Mouse (Mus musculus): Measurements from ENCODE around the gene Rnf148. TPM values are rescaled to one million over a fixed set of nuclear protein-coding genes. Genes with fewer than 3 reads are reported as not detected.

The Rnf148 gene
- polyA plus RNA-seq (2011; ENCODE audit: insufficient read depth, insufficient read length, low read depth, missing spikeins), result not detected in 2 replicates

GRCm38 (mm10) chr6:23655036-23655435 is at the start of gene Rnf148:
Gene Rnf148 (minus strand): TSS chr6:23655136.
- H3K36me3 ChIP-seq (ENCODE audit: control insufficient read depth, insufficient read depth, low read length, poor library complexity, severe bottlenecking), result no peaks in the 10 kb centered on the region
- no peak within 1 kb of the TSS for H3K27ac ChIP-seq (ENCODE audit: insufficient read depth, low read length)
- no peaks in the 10 kb centered on the region for H3K4me1 ChIP-seq (ENCODE audit: control insufficient read depth, insufficient read depth, low read length)
- H3K4me3 ChIP-seq (ENCODE audit: low read depth, low read length), result no peak within 1 kb of the TSS
- no peaks in the 10 kb centered on the region for H3K27me3 ChIP-seq (ENCODE audit: control insufficient read depth, insufficient read depth, low read length, poor library complexity, severe bottlenecking)
- no peak within 1 kb of the TSS for H3K9ac ChIP-seq (ENCODE audit: low read depth, poor library complexity, severe bottlenecking)
- H3K9me3 ChIP-seq (replicated peaks; ENCODE audit: control insufficient read depth, insufficient read depth, low read length, poor library complexity, severe bottlenecking), result no peaks in the 10 kb centered on the region
- TF ChIP-seq EP300 (IDR thresholded peaks at IDR 0.05; ENCODE audit: insufficient read depth, low read depth, low read length), result no peak
- TF ChIP-seq CTCF (IDR thresholded peaks at IDR 0.05; ENCODE audit: low read depth, low read length), result no peak
- TF ChIP-seq POLR2A (IDR thresholded peaks at IDR 0.05; ENCODE audit: insufficient read depth, low read length), result no peak

- TF ChIP-seq CTCF (IDR thresholded peaks at IDR 0.05; ENCODE audit: low read depth, low read length) (no peak), EP300 (IDR thresholded peaks at IDR 0.05; ENCODE audit: insufficient read depth, low read depth, low read length) (no peak)
- no peaks in the 10 kb centered on the region for H3K36me3 ChIP-seq (ENCODE audit: control insufficient read depth, insufficient read depth, low read length, poor library complexity, severe bottlenecking)
- H3K9me3 ChIP-seq (replicated peaks; ENCODE audit: control insufficient read depth, insufficient read depth, low read length, poor library complexity, severe bottlenecking), result no peaks in the 10 kb centered on the region
- H3K27ac ChIP-seq (ENCODE audit: insufficient read depth, low read length), result no peak overlapping the region
- H3K4me3 ChIP-seq (ENCODE audit: low read depth, low read length), result no peak overlapping the region
- H3K9ac ChIP-seq (ENCODE audit: low read depth, poor library complexity, severe bottlenecking), result no peak overlapping the region
- no peaks in the 10 kb centered on the region for H3K4me1 ChIP-seq (ENCODE audit: control insufficient read depth, insufficient read depth, low read length)
- no peaks in the 10 kb centered on the region for H3K27me3 ChIP-seq (ENCODE audit: control insufficient read depth, insufficient read depth, low read length, poor library complexity, severe bottlenecking)
Measured at GRCm38 (mm10) chr6:23700879-23701278, 45.9 kb upstream of the Rnf148 start.

DNA sequence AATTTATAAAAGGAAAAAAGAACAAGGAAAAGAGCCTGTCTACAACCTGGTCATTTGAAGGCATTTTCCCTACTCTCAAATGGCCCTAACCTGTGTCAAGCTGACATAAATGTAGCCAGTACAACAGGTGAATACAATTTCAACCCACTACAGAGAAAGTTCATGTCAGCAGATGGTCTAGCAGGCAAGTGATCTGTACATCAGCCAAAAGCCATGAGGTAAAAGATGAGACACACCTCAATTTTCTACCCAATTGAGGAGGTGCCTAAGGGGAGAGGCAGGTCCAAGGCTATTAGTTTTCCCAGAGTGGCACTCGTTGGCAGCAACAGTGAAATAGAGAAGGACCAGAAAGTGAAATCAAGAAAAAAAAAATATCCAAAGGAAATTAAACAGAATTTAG is 23.2 kb upstream of the Rnf148 start:
- TF ChIP-seq EP300 (IDR thresholded peaks at IDR 0.05; ENCODE audit: insufficient read depth, low read depth, low read length) (no peak), POLR2A (IDR thresholded peaks at IDR 0.05; ENCODE audit: insufficient read depth, low read length) (no peak)
- Histone ChIP-seq H3K9me3 (replicated peaks; ENCODE audit: control insufficient read depth, insufficient read depth, low read length, poor library complexity, severe bottlenecking) (no peaks in the 10 kb centered on the region), H3K4me3 (ENCODE audit: low read depth, low read length) (no peak overlapping the region), H3K27me3 (ENCODE audit: control insufficient read depth, insufficient read depth, low read length, poor library complexity, severe bottlenecking) (no peaks in the 10 kb centered on the region), H3K9ac (ENCODE audit: low read depth, poor library complexity, severe bottlenecking) (no peak overlapping the region), H3K27ac (ENCODE audit: insufficient read depth, low read length) (no peak overlapping the region), H3K4me1 (ENCODE audit: control insufficient read depth, insufficient read depth, low read length) (no peaks in the 10 kb centered on the region), H3K36me3 (ENCODE audit: control insufficient read depth, insufficient read depth, low read length, poor library complexity, severe bottlenecking) (no peaks in the 10 kb centered on the region)

GRCm38 (mm10) chr6:23650205-23650604 is 4.7 kb downstream of the Rnf148 start, which contains the start of gene Rnf133:
Gene Rnf133 (minus strand): TSS chr6:23650305.
- H3K9ac ChIP-seq (ENCODE audit: low read depth, poor library complexity, severe bottlenecking), result no peak within 1 kb of the TSS
- no peak for TF ChIP-seq POLR2A (IDR thresholded peaks at IDR 0.05; ENCODE audit: insufficient read depth, low read length)
- TF ChIP-seq CTCF (IDR thresholded peaks at IDR 0.05; ENCODE audit: low read depth, low read length), result no peak
- no peaks in the 10 kb centered on the region for H3K9me3 ChIP-seq (replicated peaks; ENCODE audit: control insufficient read depth, insufficient read depth, low read length, poor library complexity, severe bottlenecking)

GRCm38 (mm10) chr6:23648732-23649131 is 6.2 kb downstream of the Rnf148 start:
- Histone ChIP-seq H3K4me1 (ENCODE audit: control insufficient read depth, insufficient read depth, low read length) (no peaks in the 10 kb centered on the region), H3K27ac (ENCODE audit: insufficient read depth, low read length) (no peak overlapping the region), H3K4me3 (ENCODE audit: low read depth, low read length) (no peak overlapping the region), H3K27me3 (ENCODE audit: control insufficient read depth, insufficient read depth, low read length, poor library complexity, severe bottlenecking) (no peaks in the 10 kb centered on the region; the same call in 1 of the 2 replicates), H3K36me3 (ENCODE audit: control insufficient read depth, insufficient read depth, low read length, poor library complexity, severe bottlenecking) (no peaks in the 10 kb centered on the region), H3K9me3 (replicated peaks; ENCODE audit: control insufficient read depth, insufficient read depth, low read length, poor library complexity, severe bottlenecking) (no peaks in the 10 kb centered on the region), H3K9ac (ENCODE audit: low read depth, poor library complexity, severe bottlenecking) (no peak overlapping the region)
- TF ChIP-seq EP300 (IDR thresholded peaks at IDR 0.05; ENCODE audit: insufficient read depth, low read depth, low read length) (no peak), POLR2A (IDR thresholded peaks at IDR 0.05; ENCODE audit: insufficient read depth, low read length) (no peak), CTCF (IDR thresholded peaks at IDR 0.05; ENCODE audit: low read depth, low read length) (no peak)

More at GRCm38 (mm10) chr6:23650205-23650604, 4.7 kb downstream of the Rnf148 start, which contains the start of gene Rnf133:
- Histone ChIP-seq H3K36me3 (ENCODE audit: control insufficient read depth, insufficient read depth, low read length, poor library complexity, severe bottlenecking) (no peaks in the 10 kb centered on the region), H3K27me3 (ENCODE audit: control insufficient read depth, insufficient read depth, low read length, poor library complexity, severe bottlenecking) (no peaks in the 10 kb centered on the region; the same call in 1 of the 2 replicates), H3K4me1 (ENCODE audit: control insufficient read depth, insufficient read depth, low read length) (no peaks in the 10 kb centered on the region), H3K27ac (ENCODE audit: insufficient read depth, low read length) (no peak within 1 kb of the TSS), H3K4me3 (ENCODE audit: low read depth, low read length) (no peak within 1 kb of the TSS)

GRCm38 (mm10) chr6:23647627-23648247 is 7.2 kb downstream of the Rnf148 start:
- no peak overlapping the region for H3K27ac ChIP-seq (ENCODE audit: insufficient read depth, low read length)
- H3K36me3 ChIP-seq (ENCODE audit: control insufficient read depth, insufficient read depth, low read length, poor library complexity, severe bottlenecking), result no peaks in the 10 kb centered on the region
- H3K4me3 ChIP-seq (ENCODE audit: low read depth, low read length), result no peak overlapping the region
- TF ChIP-seq CTCF (IDR thresholded peaks at IDR 0.05; ENCODE audit: low read depth, low read length) (no peak), POLR2A (IDR thresholded peaks at IDR 0.05; ENCODE audit: insufficient read depth, low read length) (no peak), EP300 (IDR thresholded peaks at IDR 0.05; ENCODE audit: insufficient read depth, low read depth, low read length) (no peak)
- H3K9me3 ChIP-seq (replicated peaks; ENCODE audit: control insufficient read depth, insufficient read depth, low read length, poor library complexity, severe bottlenecking), result no peaks in the 10 kb centered on the region
- no peak overlapping the region for H3K9ac ChIP-seq (ENCODE audit: low read depth, poor library complexity, severe bottlenecking)
- H3K4me1 ChIP-seq (ENCODE audit: control insufficient read depth, insufficient read depth, low read length), result no peaks in the 10 kb centered on the region
- no peaks in the 10 kb centered on the region; the same call in 1 of the 2 replicates for H3K27me3 ChIP-seq (ENCODE audit: control insufficient read depth, insufficient read depth, low read length, poor library complexity, severe bottlenecking)
